Mouse (Mus musculus) liver, postnatal 0 days (tissue): Measurements from ENCODE around the gene Gpsm1. TPM values are rescaled to one million over a fixed set of nuclear protein-coding genes. Genes with fewer than 3 reads are reported as not detected.

ENCODE experiments used
- ATAC-seq: fragments of 200-750 bp; cut with Nextera tagmentation; 2 replicates; pipeline ENCODE4 v1.8.0; 2017; ENCODE audit warnings: mild to moderate bottlenecking, moderate library complexity
- DNase-seq: peaks from one replicate; pipeline ENCODE4 v3.0.0-alpha.2; 2016
- H3K27ac ChIP-seq: fragments of 300-500 bp; sonication (generic); 2 replicates; pipeline ENCODE4 v1.5.1; 2014; ENCODE audit warnings: antibody characterized with exemption, moderate library complexity, mild to moderate bottlenecking, low read depth
- H3K27me3 ChIP-seq: fragments of 300-500 bp; sonication (generic); 2 replicates; pipeline ENCODE4 v1.6.1; 2014; ENCODE audit warnings: low read length, control low read depth, mixed read lengths; ENCODE audit not compliant: insufficient read depth
- H3K36me3 ChIP-seq: fragments of 300-500 bp; sonication (generic); replicated peaks from 2 replicates; pipeline ENCODE4 v1.6.1; 2014; ENCODE audit warnings: mild to moderate bottlenecking, control low read depth, low read length, moderate library complexity, mixed read lengths; ENCODE audit not compliant: insufficient read depth
- H3K4me1 ChIP-seq: fragments of 300-500 bp; sonication (generic); 2 replicates; pipeline ENCODE4 v1.6.1; 2014; ENCODE audit warnings: antibody characterized with exemption, mild to moderate bottlenecking, control low read depth; ENCODE audit not compliant: insufficient read depth
- H3K4me2 ChIP-seq: fragments of 300-500 bp; sonication (generic); 2 replicates; pipeline ENCODE4 v1.6.1; 2014; ENCODE audit warnings: low read depth, mild to moderate bottlenecking, low read length, moderate library complexity, mixed read lengths
- H3K4me3 ChIP-seq: fragments of 300-500 bp; sonication (generic); 2 replicates; pipeline ENCODE4 v1.5.1; 2014; ENCODE audit warnings: low read depth, low read length
- H3K9ac ChIP-seq: fragments of 300-500 bp; sonication (generic); replicated peaks from 2 replicates; pipeline ENCODE4 v1.6.1; 2014; ENCODE audit warnings: mild to moderate bottlenecking, moderate library complexity
- H3K9me3 ChIP-seq: fragments of 300-500 bp; sonication (generic); 2 replicates; pipeline ENCODE4 v1.6.1; 2016; ENCODE audit warnings: mild to moderate bottlenecking, control low read depth, low read length, mixed read lengths
- CTCF ChIP-seq: sonication (generic); IDR thresholded peaks from 2 replicates; pipeline ENCODE4 v1.5.1; 2016; ENCODE audit warnings: antibody characterized with exemption, low read depth
- EP300 ChIP-seq: IDR thresholded peaks from 2 replicates; pipeline ENCODE4 v1.6.1; 2016; ENCODE audit warnings: antibody characterized with exemption, low read depth, mild to moderate bottlenecking
- WGBS: fragments of 180-500 bp; shearing (Covaris S2); extraction: QIAGEN DNeasy Blood & Tissue Kit; methylation state at CpG from one replicate; pipeline ENCODE4 v1.1.7; 2014; ENCODE audit not compliant: insufficient replicate concordance; 5-methylcytosine and 5-hydroxymethylcytosine counted together
- polyA plus RNA-seq: library from polyadenylated mRNA; unstranded; fragments of >200 nt; fragmentation: Nextera tagmentation; extraction: Ambion mirVana; gene quantifications from 2 replicates; pipeline ENCODE4 v1.2.1, GENCODE M21; 2015

The Gpsm1 gene
- polyA plus RNA-seq, 1 experiment from 2014 or later = 1.9 TPM

DNA sequence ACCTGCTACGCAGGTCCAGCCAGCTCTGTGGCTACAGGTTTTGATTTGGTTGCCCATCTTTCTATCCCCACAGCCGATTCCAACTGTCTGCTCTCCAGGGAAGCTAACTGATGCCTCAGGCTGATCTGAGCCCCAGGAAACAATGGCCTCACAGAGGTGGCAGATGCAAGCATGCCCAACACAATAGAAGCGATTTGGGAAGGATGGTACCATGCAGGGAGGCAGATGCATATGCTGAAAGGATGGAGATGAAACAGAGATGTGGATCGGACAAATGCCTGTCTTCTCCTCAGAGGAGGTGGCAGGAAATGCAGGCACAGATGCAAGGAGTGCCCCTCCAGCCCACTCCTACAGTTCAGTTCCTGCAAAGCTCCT lies 16.5 kb upstream of the Gpsm1 start:
- ATAC-seq (no peak), DNase-seq (no peak)
- Histone ChIP-seq H3K4me1 (no peaks in the 10 kb centered on the region), H3K27me3 (0 out of 2 replicates have a peak, but pooled peaks cover 3% of the 10 kb centered on the region), H3K4me2 (no peak overlapping the region), H3K9ac (no peak overlapping the region), H3K36me3 (no peaks in the 10 kb centered on the region), H3K27ac (no peak overlapping the region), H3K4me3 (no peak overlapping the region), H3K9me3 (no peaks in the 10 kb centered on the region)
- 35% methylated on average over 4 of the region's 4 CpGs for WGBS
- TF ChIP-seq EP300 (no peak), CTCF (no peak)

DNA sequence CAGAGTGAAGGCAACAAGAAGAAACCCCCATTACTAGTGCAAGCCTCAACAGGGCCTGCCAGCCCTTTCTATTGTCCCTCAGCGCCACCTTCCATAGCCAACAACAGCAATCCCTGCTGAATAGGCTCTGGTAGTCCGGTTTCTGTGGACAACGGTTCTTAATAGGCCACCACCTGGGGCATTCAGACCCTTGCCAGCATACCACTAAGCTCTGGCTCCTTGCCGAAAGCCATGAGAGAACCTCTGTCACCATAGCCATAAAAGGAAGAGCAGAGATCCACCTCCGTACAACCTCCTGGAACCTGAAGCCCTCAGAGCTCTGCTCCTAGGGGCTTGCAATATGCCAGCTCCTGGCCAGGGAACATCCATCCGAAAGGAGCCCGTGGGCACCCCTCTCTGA lies 16.0 kb upstream of the Gpsm1 start:
- no peak overlapping the region for H3K27ac ChIP-seq
- no peaks in the 10 kb centered on the region for H3K36me3 ChIP-seq
- 69% methylated on average over 7 of the region's 7 CpGs for WGBS
- ATAC-seq = no peak
- no peaks in the 10 kb centered on the region for H3K4me1 ChIP-seq
- 0 out of 2 replicates have a peak, but pooled peaks cover 3% of the 10 kb centered on the region for H3K27me3 ChIP-seq
- TF ChIP-seq CTCF (no peak), EP300 (no peak)
- H3K9ac ChIP-seq = no peak overlapping the region
- no peaks in the 10 kb centered on the region; the same call in 1 of the 2 replicates for H3K9me3 ChIP-seq
- H3K4me3 ChIP-seq = no peak overlapping the region
- H3K4me2 ChIP-seq = no peak overlapping the region
- no peak for DNase-seq

DNA sequence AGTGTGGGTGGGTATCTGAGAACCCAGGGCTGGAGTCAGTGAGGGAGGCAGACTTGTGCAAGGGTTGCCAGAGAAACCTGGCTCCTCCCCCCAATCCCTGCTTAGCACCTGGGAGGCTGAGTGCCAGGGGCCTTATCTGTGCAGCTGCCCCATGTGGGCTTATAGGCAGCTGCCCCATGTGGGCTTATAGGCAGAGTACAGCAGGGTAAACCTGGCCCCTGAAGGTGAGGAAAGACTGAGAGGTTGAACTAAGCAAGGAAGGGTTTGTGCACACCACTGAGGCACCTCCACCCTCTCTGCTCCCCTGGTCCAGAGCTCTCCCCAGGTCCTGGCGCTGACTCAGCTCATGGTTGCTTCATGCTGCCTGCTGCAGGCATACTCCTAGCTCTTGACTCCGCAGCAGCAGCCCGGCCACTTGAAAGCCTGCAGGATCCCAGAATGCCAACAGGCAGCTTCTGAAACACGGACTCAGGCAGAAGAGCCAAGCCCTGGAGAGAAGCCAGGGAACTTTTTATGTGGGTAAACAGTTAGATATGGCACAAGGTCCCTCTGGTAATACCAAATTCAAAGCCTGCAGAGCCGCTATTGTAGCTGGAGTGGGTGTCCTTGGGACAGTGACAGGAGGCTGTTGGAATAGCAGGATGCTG lies 15.0 kb upstream of the Gpsm1 start:
- Histone ChIP-seq H3K4me3 (no peak overlapping the region), H3K4me1 (no peaks in the 10 kb centered on the region), H3K36me3 (no peaks in the 10 kb centered on the region), H3K9ac (no peak overlapping the region), H3K27ac (no peak overlapping the region), H3K27me3 (0 out of 2 replicates have a peak, but pooled peaks cover 3% of the 10 kb centered on the region), H3K4me2 (no peak overlapping the region), H3K9me3 (no peaks in the 10 kb centered on the region; the same call in 1 of the 2 replicates)
- DNase-seq (no peak), ATAC-seq (no peak)
- no peak for TF ChIP-seq EP300
- no peak for TF ChIP-seq CTCF
- 51% methylated on average over 5 of the region's 5 CpGs for WGBS

DNA sequence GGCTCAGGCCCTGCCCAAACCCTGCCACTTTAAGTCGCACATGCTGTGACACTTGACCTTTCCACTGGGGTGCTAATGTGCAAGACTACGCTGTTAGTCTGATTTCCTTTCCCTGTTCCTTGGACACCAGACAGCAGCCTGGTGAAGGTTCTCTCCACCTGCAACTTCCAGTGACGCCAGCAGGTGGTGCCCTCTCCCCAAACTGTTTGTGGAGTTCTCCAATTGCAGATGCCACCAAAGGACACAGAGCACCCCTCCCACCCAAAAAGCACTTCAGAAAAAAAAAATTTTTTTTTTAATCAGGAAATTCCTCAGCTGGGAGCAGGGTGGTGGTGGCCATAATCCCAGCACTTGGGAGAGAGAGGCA lies 14.5 kb upstream of the Gpsm1 start:
- no peak overlapping the region for H3K4me2 ChIP-seq
- H3K27me3 ChIP-seq = 0 out of 2 replicates have a peak, but pooled peaks cover 3% of the 10 kb centered on the region
- no peaks in the 10 kb centered on the region for H3K4me1 ChIP-seq
- no peaks in the 10 kb centered on the region for H3K36me3 ChIP-seq
- WGBS = 2% methylated on average over 3 of the region's 3 CpGs
- DNase-seq = peak; percentile 83
- TF ChIP-seq EP300 = no peak
- peak; percentile 88 for TF ChIP-seq CTCF
- no peak overlapping the region for H3K9ac ChIP-seq
- no peak overlapping the region for H3K4me3 ChIP-seq
- H3K27ac ChIP-seq = no peak overlapping the region
- no peaks in the 10 kb centered on the region; the same call in 1 of the 2 replicates for H3K9me3 ChIP-seq
- ATAC-seq = no peak

DNA sequence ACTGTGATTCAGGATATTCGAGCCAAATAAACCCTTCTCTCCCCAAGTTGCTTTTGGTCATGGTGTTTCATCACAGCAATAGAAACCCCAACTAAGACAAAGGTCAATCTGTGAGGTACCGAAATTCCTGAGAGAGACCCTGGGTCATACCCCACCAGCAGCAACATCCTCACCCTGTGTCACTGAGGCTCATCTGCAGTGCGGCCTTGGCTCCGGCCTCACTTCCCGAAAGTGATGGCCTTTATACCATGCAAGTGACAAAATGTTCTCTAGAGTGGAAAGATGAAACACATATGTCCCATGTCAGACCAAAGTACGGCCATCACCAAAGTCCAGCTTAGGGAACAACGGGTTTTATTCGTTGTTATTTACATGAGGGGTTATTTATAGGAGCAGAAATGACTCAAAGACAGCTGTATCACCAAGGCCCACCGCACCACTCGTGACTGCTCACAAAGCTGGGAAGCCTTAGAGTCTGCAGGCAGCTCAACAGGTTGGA lies 13.3 kb upstream of the Gpsm1 start:
- H3K9me3 ChIP-seq = no peaks in the 10 kb centered on the region; the same call in 1 of the 2 replicates
- H3K9ac ChIP-seq = no peak overlapping the region
- no peaks in the 10 kb centered on the region for H3K4me1 ChIP-seq
- no peaks in the 10 kb centered on the region for H3K36me3 ChIP-seq
- H3K4me3 ChIP-seq = no peak overlapping the region
- H3K4me2 ChIP-seq = no peak overlapping the region
- 70% methylated on average over 10 of the region's 10 CpGs for WGBS
- ATAC-seq (no peak), DNase-seq (no peak)
- TF ChIP-seq CTCF = no peak
- no peak for TF ChIP-seq EP300
- no peak overlapping the region for H3K27ac ChIP-seq
- H3K27me3 ChIP-seq = 0 out of 2 replicates have a peak, but pooled peaks cover 3% of the 10 kb centered on the region

DNA sequence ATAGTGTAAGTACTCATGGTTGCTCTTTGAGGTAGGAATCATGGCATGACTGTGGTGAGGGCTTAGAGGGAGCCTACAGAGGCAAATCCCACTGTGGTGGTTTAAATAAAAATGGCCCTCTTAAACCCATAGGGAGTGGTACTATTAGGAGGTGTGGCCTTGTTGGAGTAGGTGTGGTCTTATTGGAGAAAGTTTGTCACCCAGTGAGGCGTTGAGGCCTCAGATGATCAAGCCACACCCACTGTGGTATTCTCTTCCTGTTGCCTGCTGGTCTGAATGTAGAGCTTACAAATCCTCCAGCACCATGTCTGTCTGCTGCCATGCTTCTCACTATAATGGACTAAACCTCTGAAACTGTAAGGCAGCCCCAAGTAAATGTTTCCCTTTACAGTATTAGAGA lies 10.6 kb upstream of the Gpsm1 start:
- 50% methylated on average over 1 of the region's 1 CpGs for WGBS
- 0 out of 2 replicates have a peak, but pooled peaks cover 3% of the 10 kb centered on the region for H3K27me3 ChIP-seq
- no peak overlapping the region for H3K4me2 ChIP-seq
- H3K9me3 ChIP-seq = no peaks in the 10 kb centered on the region; the same call in 1 of the 2 replicates
- TF ChIP-seq CTCF = no peak
- no peak for TF ChIP-seq EP300
- no peak overlapping the region for H3K4me3 ChIP-seq
- H3K4me1 ChIP-seq = no peaks in the 10 kb centered on the region
- no peak for ATAC-seq
- H3K9ac ChIP-seq = no peak overlapping the region
- H3K27ac ChIP-seq = no peak overlapping the region
- no peaks in the 10 kb centered on the region for H3K36me3 ChIP-seq
- no peak for DNase-seq
